Mouse (Mus musculus) olfactory bulb, adult 2 months (tissue): ENCODE measurements around the gene Serbp1.

Source experiments
- CTCF ChIP-seq: fragments of 200-500 bp; IDR thresholded peaks from 2 replicates; pipeline ENCODE4 v1.5.1; 2012; ENCODE audit warnings: low read depth, mild to moderate bottlenecking, low read length, moderate library complexity; ENCODE audit not compliant: insufficient read depth
- POLR2A ChIP-seq: fragments of 200-500 bp; IDR thresholded peaks from 2 replicates; pipeline ENCODE4 v1.6.1; 2012; ENCODE audit warnings: mild to moderate bottlenecking, low read depth, low read length, moderate library complexity; ENCODE audit not compliant: insufficient read depth

- TF ChIP-seq CTCF (no peak), POLR2A (no peak)
Measured at GRCm38 (mm10) chr6:67302471-67302870, 64.5 kb downstream of the Serbp1 start.
